Mouse (Mus musculus): ENCODE measurements around the gene Tcf7l2.

Tcf7l2 gene

GRCm38 (mm10) chr19:55794194-55794945 is 52.8 kb downstream of the Tcf7l2 start:
- DNase-seq (ENCODE audit: low spot score in 2 of 2), result no peak

GRCm38 (mm10) chr19:55794946-55795340 is 53.3 kb downstream of the Tcf7l2 start:
- DNase-seq (ENCODE audit: low spot score in 2 of 2), result no peak

GRCm38 (mm10) chr19:55795349-55795748 is 53.7 kb downstream of the Tcf7l2 start:
- DNase-seq (ENCODE audit: low spot score in 2 of 2), result no peak

- DNase-seq (ENCODE audit: low spot score in 2 of 2), result no peak
Observed at GRCm38 (mm10) chr19:55797834-55798233, 56.2 kb downstream of the Tcf7l2 start.

- no peak for DNase-seq (ENCODE audit: low spot score in 2 of 2)
Observed at GRCm38 (mm10) chr19:55799411-55799810, 57.8 kb downstream of the Tcf7l2 start.

- DNase-seq (ENCODE audit: low spot score in 2 of 2), result no peak
Observed at GRCm38 (mm10) chr19:55800059-55800458, 58.4 kb downstream of the Tcf7l2 start.

- DNase-seq (ENCODE audit: low spot score in 2 of 2), result no peak
Observed at GRCm38 (mm10) chr19:55803121-55803520, 61.5 kb downstream of the Tcf7l2 start.

GRCm38 (mm10) chr19:55803797-55804196 is 62.2 kb downstream of the Tcf7l2 start:
- no peak for DNase-seq (ENCODE audit: low spot score in 2 of 2)

- DNase-seq (ENCODE audit: low spot score in 2 of 2), result no peak
Observed at GRCm38 (mm10) chr19:55804795-55805194, 63.2 kb downstream of the Tcf7l2 start.

GRCm38 (mm10) chr19:55806434-55807193 is 65.0 kb downstream of the Tcf7l2 start:
- no peak for DNase-seq (ENCODE audit: low spot score in 2 of 2)

GRCm38 (mm10) chr19:55807194-55808053 is 65.8 kb downstream of the Tcf7l2 start:
- DNase-seq (ENCODE audit: low spot score in 2 of 2), result no peak

GRCm38 (mm10) chr19:55808304-55808703 is 66.7 kb downstream of the Tcf7l2 start:
- DNase-seq (ENCODE audit: low spot score in 2 of 2), result no peak

GRCm38 (mm10) chr19:55809539-55809938 is 67.9 kb downstream of the Tcf7l2 start:
- no peak for DNase-seq (ENCODE audit: low spot score in 2 of 2)

GRCm38 (mm10) chr19:55812236-55812635 is 70.6 kb downstream of the Tcf7l2 start:
- DNase-seq (ENCODE audit: low spot score in 2 of 2), result no peak

GRCm38 (mm10) chr19:55815010-55815790 is 73.6 kb downstream of the Tcf7l2 start:
- DNase-seq (ENCODE audit: low spot score in 2 of 2), result no peak

- no peak for DNase-seq (ENCODE audit: low spot score in 2 of 2)
Observed at GRCm38 (mm10) chr19:55816974-55817373, 75.4 kb downstream of the Tcf7l2 start.

GRCm38 (mm10) chr19:55820202-55820601 is 78.6 kb downstream of the Tcf7l2 start:
- no peak for DNase-seq (ENCODE audit: low spot score in 2 of 2)

- no peak for DNase-seq (ENCODE audit: low spot score in 2 of 2)
Observed at GRCm38 (mm10) chr19:55825001-55825827, 83.6 kb downstream of the Tcf7l2 start.

GRCm38 (mm10) chr19:55825951-55826507 is 84.4 kb downstream of the Tcf7l2 start:
- no peak for DNase-seq (ENCODE audit: low spot score in 2 of 2)

GRCm38 (mm10) chr19:55827613-55828259 is 86.1 kb downstream of the Tcf7l2 start:
- no peak for DNase-seq (ENCODE audit: low spot score in 2 of 2)

Measured in spleen, postnatal 14 days (tissue).